Mouse (Mus musculus): ENCODE data around the gene Pdxdc1. TPM values are rescaled to one million over a fixed set of nuclear protein-coding genes. Genes with fewer than 3 reads are reported as not detected.
"Not testable (repeated sequence)": the region's sequence is repeated elsewhere in the genome, so short reads cannot be mapped to it uniquely, and the experiment has no call there.

Pdxdc1 gene
- polyA plus RNA-seq, 1 experiment from 2014 or later, result 73.9 TPM

DNA sequence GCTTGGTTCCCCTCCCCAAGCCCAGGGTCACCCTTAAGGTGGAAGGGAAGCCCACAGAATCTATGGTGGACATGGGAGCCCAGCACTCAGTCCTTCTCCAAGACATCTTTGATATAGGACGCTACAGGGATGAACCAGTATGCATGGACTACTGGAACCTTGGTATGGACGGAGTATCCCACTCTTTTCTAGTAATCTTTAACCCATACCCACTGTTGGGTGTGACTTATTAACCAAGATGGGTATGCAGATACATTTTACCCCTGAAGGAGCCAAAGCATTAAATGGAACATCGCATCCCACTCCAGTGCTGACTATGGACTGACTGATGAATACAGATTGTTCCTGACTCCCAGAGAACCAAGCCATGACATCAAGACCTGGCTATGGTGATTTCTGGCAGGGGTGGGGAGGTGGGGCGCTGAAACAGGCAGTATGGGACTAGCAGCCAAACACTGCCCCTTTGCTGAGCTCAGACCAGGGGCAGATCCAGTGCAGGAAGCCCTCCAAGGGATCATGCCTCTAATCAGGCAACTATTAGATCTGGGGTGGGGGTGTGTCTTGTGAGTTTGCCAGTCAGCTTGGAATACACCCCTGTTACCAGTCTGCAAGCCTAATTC is 24.6 kb upstream of the Pdxdc1 start:
- H3K4me3 ChIP-seq (ENCODE audit: low read depth, low read length), result no peak overlapping the region
- H3K27me3 ChIP-seq (ENCODE audit: control insufficient read depth, insufficient read depth, low read length), result no peaks in the 10 kb centered on the region
- H3K27ac ChIP-seq (ENCODE audit: low read depth, low read length), result no peak overlapping the region
- no peak overlapping the region for H3K4me2 ChIP-seq (ENCODE audit: low read depth, low read length, severe bottlenecking)
- ATAC-seq (replicated peaks; ENCODE audit: low FRiP score) (no peak), DNase-seq (ENCODE audit: low spot score) (no peak)
- H3K36me3 ChIP-seq (ENCODE audit: control insufficient read depth, insufficient read depth, low read length), result no peaks in the 10 kb centered on the region
- H3K9ac ChIP-seq (ENCODE audit: low read length), result no peak overlapping the region
- no peaks in the 10 kb centered on the region for H3K9me3 ChIP-seq (ENCODE audit: control insufficient read depth, low read length)
- H3K4me1 ChIP-seq (replicated peaks; ENCODE audit: control insufficient read depth, insufficient read depth, low read length), result no peaks in the 10 kb centered on the region
- 82% methylated on average over 4 of the region's 4 CpGs for WGBS

DNA sequence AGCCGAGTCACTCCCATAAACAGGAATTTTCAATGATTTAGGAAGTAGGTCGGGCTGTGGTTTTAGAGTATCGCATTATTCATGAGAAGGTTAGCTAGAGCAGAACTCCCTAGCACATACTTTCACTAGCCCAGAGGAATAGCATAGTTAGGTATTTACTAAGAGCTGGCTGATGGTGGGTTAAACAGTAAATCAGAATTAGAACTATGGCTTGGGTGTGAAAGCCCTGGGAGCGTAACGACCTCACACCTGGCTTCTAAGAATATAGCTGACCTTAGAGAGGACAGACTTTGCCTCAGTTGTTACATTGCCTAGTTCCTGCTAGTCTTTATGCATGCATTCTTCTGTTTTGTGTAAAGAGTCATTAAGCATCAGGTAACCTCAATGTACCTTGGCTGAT is 20.0 kb upstream of the Pdxdc1 start:
- not testable (repeated sequence) for H3K4me2 ChIP-seq (ENCODE audit: low read depth, low read length, severe bottlenecking); H3K9ac ChIP-seq (ENCODE audit: low read length); H3K36me3 ChIP-seq (ENCODE audit: control insufficient read depth, insufficient read depth, low read length); H3K27ac ChIP-seq (ENCODE audit: low read depth, low read length); H3K9me3 ChIP-seq (ENCODE audit: control insufficient read depth, low read length); ATAC-seq (replicated peaks; ENCODE audit: low FRiP score); H3K4me1 ChIP-seq (replicated peaks; ENCODE audit: control insufficient read depth, insufficient read depth, low read length); H3K27me3 ChIP-seq (ENCODE audit: control insufficient read depth, insufficient read depth, low read length); DNase-seq (ENCODE audit: low spot score); H3K4me3 ChIP-seq (ENCODE audit: low read depth, low read length)
- 92% methylated on average over 5 of the region's 5 CpGs for WGBS

DNA sequence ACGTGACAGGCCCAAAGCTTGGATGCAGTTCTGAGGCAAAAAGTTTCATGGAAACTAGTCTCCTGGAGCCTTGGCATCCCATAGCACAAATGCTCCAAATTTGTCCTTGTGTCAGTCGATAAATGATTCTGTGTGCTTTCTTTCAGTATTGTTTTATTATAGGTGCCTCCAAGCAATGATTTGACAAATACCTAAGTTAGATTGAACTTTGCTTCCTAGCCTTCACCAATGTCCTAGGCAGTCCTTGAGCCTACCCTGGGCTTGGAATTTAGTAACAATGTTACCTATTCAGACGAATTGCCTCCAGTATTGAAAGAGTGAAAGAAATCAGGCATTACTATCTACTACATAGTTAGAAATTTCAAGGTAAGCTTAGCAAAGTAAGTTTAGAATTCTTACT is 19.6 kb upstream of the Pdxdc1 start:
- H3K4me2 ChIP-seq (ENCODE audit: low read depth, low read length, severe bottlenecking); H3K9ac ChIP-seq (ENCODE audit: low read length); H3K9me3 ChIP-seq (ENCODE audit: control insufficient read depth, low read length); H3K4me1 ChIP-seq (replicated peaks; ENCODE audit: control insufficient read depth, insufficient read depth, low read length); ATAC-seq (replicated peaks; ENCODE audit: low FRiP score); DNase-seq (ENCODE audit: low spot score); H3K36me3 ChIP-seq (ENCODE audit: control insufficient read depth, insufficient read depth, low read length); H3K4me3 ChIP-seq (ENCODE audit: low read depth, low read length); H3K27me3 ChIP-seq (ENCODE audit: control insufficient read depth, insufficient read depth, low read length); H3K27ac ChIP-seq (ENCODE audit: low read depth, low read length): not testable (repeated sequence)
- WGBS, result 91% methylated on average over 3 of the region's 3 CpGs

DNA sequence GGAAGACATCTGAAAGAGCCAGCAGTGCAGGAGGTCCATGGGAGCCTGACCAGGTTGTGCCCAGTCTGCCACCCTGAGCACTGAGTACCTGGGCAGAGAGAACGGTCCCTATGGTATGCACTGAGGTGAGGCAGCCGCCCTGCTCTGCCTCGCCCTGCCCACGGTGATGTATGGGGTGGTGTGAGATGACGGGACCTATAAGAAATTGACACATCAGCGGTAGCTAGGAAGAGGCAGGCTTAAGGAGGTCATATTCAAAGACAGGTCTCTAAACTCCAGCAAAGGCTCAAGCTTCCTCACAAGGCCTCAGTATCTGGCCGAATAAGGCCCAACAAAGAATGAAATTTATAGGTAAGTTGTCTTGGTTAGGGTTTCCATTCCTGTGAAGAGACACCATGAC is 18.9 kb upstream of the Pdxdc1 start:
- H3K36me3 ChIP-seq (ENCODE audit: control insufficient read depth, insufficient read depth, low read length), result no peaks in the 10 kb centered on the region
- H3K4me1 ChIP-seq (replicated peaks; ENCODE audit: control insufficient read depth, insufficient read depth, low read length), result no peaks in the 10 kb centered on the region
- no peaks in the 10 kb centered on the region for H3K9me3 ChIP-seq (ENCODE audit: control insufficient read depth, low read length)
- no peak for ATAC-seq (replicated peaks; ENCODE audit: low FRiP score)
- DNase-seq (ENCODE audit: low spot score), result no peak
- no peak overlapping the region for H3K27ac ChIP-seq (ENCODE audit: low read depth, low read length)
- H3K27me3 ChIP-seq (ENCODE audit: control insufficient read depth, insufficient read depth, low read length), result no peaks in the 10 kb centered on the region
- WGBS, result 93% methylated on average over 7 of the region's 7 CpGs
- H3K4me2 ChIP-seq (ENCODE audit: low read depth, low read length, severe bottlenecking), result no peak overlapping the region
- no peak overlapping the region for H3K4me3 ChIP-seq (ENCODE audit: low read depth, low read length)
- no peak overlapping the region for H3K9ac ChIP-seq (ENCODE audit: low read length)

DNA sequence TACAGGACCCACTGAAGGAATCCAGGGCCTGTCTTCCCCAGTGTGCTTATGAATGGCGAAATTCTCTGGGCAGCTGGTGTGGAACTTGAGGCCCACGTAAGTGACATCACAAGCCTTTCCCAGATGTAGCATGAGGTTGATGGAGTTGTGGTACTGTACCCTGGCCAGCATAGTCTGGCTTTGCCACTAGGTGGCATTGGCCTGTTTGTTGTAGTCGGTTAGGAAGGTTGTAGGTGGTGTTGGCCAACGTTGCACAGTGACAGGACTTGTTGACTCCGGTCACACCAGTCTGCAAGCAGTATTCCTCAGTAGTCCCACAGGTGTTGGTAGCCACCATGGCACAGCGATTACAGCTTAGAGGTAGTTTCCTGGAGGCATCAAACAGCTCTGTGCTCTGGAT is 18.1 kb upstream of the Pdxdc1 start:
- ATAC-seq (replicated peaks; ENCODE audit: low FRiP score), result no peak
- Histone ChIP-seq H3K4me3 (ENCODE audit: low read depth, low read length) (no peak overlapping the region), H3K4me1 (replicated peaks; ENCODE audit: control insufficient read depth, insufficient read depth, low read length) (no peaks in the 10 kb centered on the region), H3K27me3 (ENCODE audit: control insufficient read depth, insufficient read depth, low read length) (no peaks in the 10 kb centered on the region), H3K4me2 (ENCODE audit: low read depth, low read length, severe bottlenecking) (no peak overlapping the region), H3K9ac (ENCODE audit: low read length) (no peak overlapping the region), H3K27ac (ENCODE audit: low read depth, low read length) (no peak overlapping the region), H3K36me3 (ENCODE audit: control insufficient read depth, insufficient read depth, low read length) (no peaks in the 10 kb centered on the region), H3K9me3 (ENCODE audit: control insufficient read depth, low read length) (no peaks in the 10 kb centered on the region)
- 89% methylated on average over 6 of the region's 6 CpGs for WGBS
- DNase-seq (ENCODE audit: low spot score), result no peak

DNA sequence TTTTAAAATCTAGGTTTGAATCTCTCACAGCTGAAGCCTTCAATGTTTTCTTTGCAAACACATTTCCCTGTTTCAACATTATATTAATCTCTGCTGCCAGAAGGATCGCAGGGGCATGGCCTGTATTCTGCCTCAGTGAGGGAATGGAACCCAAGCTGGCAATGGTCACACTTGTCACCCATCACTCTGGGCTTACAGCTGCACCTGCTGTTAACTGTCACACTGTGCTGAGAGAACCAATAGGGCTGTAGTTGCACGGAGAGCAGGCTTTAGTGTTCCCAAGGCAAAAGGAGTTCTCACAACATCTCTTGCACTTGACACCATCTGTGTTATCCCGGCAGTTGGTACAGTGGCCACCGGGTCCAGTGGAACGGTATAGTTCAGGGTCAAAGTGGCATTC is 17.2 kb upstream of the Pdxdc1 start:
- H3K27me3 ChIP-seq (ENCODE audit: control insufficient read depth, insufficient read depth, low read length), result no peaks in the 10 kb centered on the region
- H3K4me3 ChIP-seq (ENCODE audit: low read depth, low read length), result no peak overlapping the region
- DNase-seq (ENCODE audit: low spot score) (no peak), ATAC-seq (replicated peaks; ENCODE audit: low FRiP score) (no peak)
- no peak overlapping the region for H3K9ac ChIP-seq (ENCODE audit: low read length)
- H3K9me3 ChIP-seq (ENCODE audit: control insufficient read depth, low read length), result no peaks in the 10 kb centered on the region
- WGBS, result 92% methylated on average over 5 of the region's 5 CpGs
- H3K36me3 ChIP-seq (ENCODE audit: control insufficient read depth, insufficient read depth, low read length), result no peaks in the 10 kb centered on the region
- H3K4me1 ChIP-seq (replicated peaks; ENCODE audit: control insufficient read depth, insufficient read depth, low read length), result no peaks in the 10 kb centered on the region
- H3K27ac ChIP-seq (ENCODE audit: low read depth, low read length), result no peak overlapping the region
- H3K4me2 ChIP-seq (ENCODE audit: low read depth, low read length, severe bottlenecking), result no peak overlapping the region

DNA sequence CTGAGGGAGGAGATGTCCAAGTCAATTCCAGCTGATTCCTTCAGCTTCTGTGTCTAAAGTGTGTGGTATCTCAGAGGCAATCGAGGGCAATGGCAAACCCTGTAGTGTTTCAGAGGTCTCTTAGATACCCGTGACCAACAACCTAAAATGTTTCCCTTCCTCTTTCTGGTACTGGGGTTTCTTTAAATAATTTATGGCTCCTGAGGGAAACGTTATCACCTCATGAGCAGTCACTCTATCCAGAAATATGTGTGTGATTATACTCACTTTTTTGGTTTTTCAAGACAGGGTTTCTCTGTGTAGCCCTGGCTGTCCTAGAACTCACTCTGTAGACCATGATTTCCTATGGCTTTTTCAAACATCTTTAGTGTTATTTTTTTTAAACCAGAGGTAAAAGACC is 4.4 kb upstream of the Pdxdc1 start:
- Histone ChIP-seq H3K27ac (ENCODE audit: low read depth, low read length) (no peak overlapping the region), H3K4me2 (ENCODE audit: low read depth, low read length, severe bottlenecking) (no peak overlapping the region), H3K4me1 (replicated peaks; ENCODE audit: control insufficient read depth, insufficient read depth, low read length) (no peaks in the 10 kb centered on the region), H3K27me3 (ENCODE audit: control insufficient read depth, insufficient read depth, low read length) (no peaks in the 10 kb centered on the region), H3K4me3 (ENCODE audit: low read depth, low read length) (no peak overlapping the region), H3K36me3 (ENCODE audit: control insufficient read depth, insufficient read depth, low read length) (no peaks in the 10 kb centered on the region), H3K9ac (ENCODE audit: low read length) (no peak overlapping the region), H3K9me3 (ENCODE audit: control insufficient read depth, low read length) (no peaks in the 10 kb centered on the region)
- DNase-seq (ENCODE audit: low spot score) (no peak), ATAC-seq (replicated peaks; ENCODE audit: low FRiP score) (no peak)
- WGBS, result 89% methylated on average over 3 of the region's 3 CpGs

DNA sequence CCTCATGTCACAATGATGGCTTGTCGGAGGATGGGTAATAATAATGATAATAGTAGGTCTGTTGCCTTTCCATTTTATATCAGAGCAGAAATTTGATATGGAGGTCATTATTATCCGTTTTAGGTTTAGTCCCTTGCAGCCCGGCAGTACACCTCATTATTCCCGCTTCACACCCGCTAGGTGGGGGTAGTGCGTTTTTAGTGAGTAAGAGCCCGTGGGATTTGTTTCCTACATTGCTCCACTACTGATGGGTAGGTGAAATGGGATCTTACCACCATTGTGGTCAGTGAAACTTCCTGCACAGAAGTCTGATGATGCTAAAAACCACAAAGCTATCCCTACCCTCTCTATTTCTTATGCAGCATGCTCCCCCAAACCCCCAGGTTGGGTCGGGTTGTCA is 557 bp upstream of the Pdxdc1 start:
- ATAC-seq (replicated peaks; ENCODE audit: low FRiP score) (peak; percentile 83), DNase-seq (ENCODE audit: low spot score) (no peak)
- H3K4me3 ChIP-seq (ENCODE audit: low read depth, low read length), result peak overlapping the region; percentile 93
- no peaks in the 10 kb centered on the region for H3K27me3 ChIP-seq (ENCODE audit: control insufficient read depth, insufficient read depth, low read length)
- 0 out of 2 replicates have a peak, but pooled peaks cover 2% of the 10 kb centered on the region for H3K4me1 ChIP-seq (replicated peaks; ENCODE audit: control insufficient read depth, insufficient read depth, low read length)
- peak overlapping the region; percentile 62; the same call in 1 of the 2 replicates for H3K27ac ChIP-seq (ENCODE audit: low read depth, low read length)
- peak overlapping the region; percentile 70 for H3K4me2 ChIP-seq (ENCODE audit: low read depth, low read length, severe bottlenecking)
- H3K36me3 ChIP-seq (ENCODE audit: control insufficient read depth, insufficient read depth, low read length), result no peaks in the 10 kb centered on the region
- peak overlapping the region; percentile 82 for H3K9ac ChIP-seq (ENCODE audit: low read length)
- WGBS, result 6% methylated on average over 8 of the region's 8 CpGs
- no peaks in the 10 kb centered on the region for H3K9me3 ChIP-seq (ENCODE audit: control insufficient read depth, low read length)

DNA sequence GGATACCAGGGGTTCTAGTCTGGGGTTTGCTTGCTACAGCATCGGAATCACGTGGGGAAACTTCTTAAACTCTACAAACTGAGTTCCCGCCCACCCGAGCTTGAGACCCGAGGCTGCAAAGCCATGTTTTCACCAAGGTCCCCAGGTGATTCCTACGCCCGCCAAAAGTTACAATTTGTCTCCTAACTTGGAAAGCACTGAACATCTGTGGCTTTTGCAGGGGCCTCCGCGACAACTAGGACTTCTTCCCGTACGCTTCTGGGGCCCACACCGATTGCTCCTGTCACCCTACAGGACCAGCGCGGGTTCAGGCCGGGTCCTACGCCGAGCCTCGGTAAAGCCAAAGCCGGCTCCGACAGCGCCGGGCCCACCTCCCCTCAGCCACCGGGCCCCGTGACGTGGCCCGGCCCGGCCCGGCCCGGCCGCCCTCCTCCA is 517 bp downstream of the Pdxdc1 start:
- 0 out of 2 replicates have a peak, but pooled peaks cover 2% of the 10 kb centered on the region for H3K4me1 ChIP-seq (replicated peaks; ENCODE audit: control insufficient read depth, insufficient read depth, low read length)
- peak overlapping the region; percentile 93 for H3K4me3 ChIP-seq (ENCODE audit: low read depth, low read length)
- no peaks in the 10 kb centered on the region for H3K27me3 ChIP-seq (ENCODE audit: control insufficient read depth, insufficient read depth, low read length)
- H3K36me3 ChIP-seq (ENCODE audit: control insufficient read depth, insufficient read depth, low read length), result no peaks in the 10 kb centered on the region
- ATAC-seq (replicated peaks; ENCODE audit: low FRiP score) (no peak; the same call in 1 of the 2 replicates), DNase-seq (ENCODE audit: low spot score) (no peak)
- under 1% methylated on average over 30 of the region's 30 CpGs for WGBS
- H3K27ac ChIP-seq (ENCODE audit: low read depth, low read length), result peak overlapping the region; percentile 62
- no peaks in the 10 kb centered on the region for H3K9me3 ChIP-seq (ENCODE audit: control insufficient read depth, low read length)
- peak overlapping the region; percentile 70 for H3K4me2 ChIP-seq (ENCODE audit: low read depth, low read length, severe bottlenecking)
- peak overlapping the region; percentile 82 for H3K9ac ChIP-seq (ENCODE audit: low read length)

Data from forebrain, embryonic 11.5 days (tissue).